Mouse (Mus musculus) liver, embryonic 15.5 days (tissue): ENCODE results near the gene Thnsl1. TPM values are rescaled to one million over a fixed set of nuclear protein-coding genes. Genes with fewer than 3 reads are reported as not detected.
A peak's percentile ranks its signal among the peaks of the same experiment; 100 is the strongest.
"Not testable (repeated sequence)": the region's sequence is repeated elsewhere in the genome, so short reads cannot be mapped to it uniquely, and the experiment has no call there.

Experiments used
- ATAC-seq: fragments of 200-750 bp; cut with Nextera tagmentation; 2 replicates; pipeline ENCODE4 v1.8.0; 2017; ENCODE audit warnings: moderate number of reproducible peaks, mild to moderate bottlenecking, moderate library complexity; ENCODE audit not compliant: insufficient read depth
- H3K27ac ChIP-seq: fragments of 300-500 bp; sonication (generic); replicated peaks from 2 replicates; pipeline ENCODE4 v1.5.1; 2015; ENCODE audit warnings: mild to moderate bottlenecking, inconsistent platforms
- H3K27me3 ChIP-seq: fragments of 300-500 bp; sonication (generic); 2 replicates; pipeline ENCODE4 v1.6.1; 2015; ENCODE audit warnings: mild to moderate bottlenecking, inconsistent platforms
- H3K36me3 ChIP-seq: fragments of 300-500 bp; sonication (generic); replicated peaks from 2 replicates; pipeline ENCODE4 v1.6.1; 2015; ENCODE audit warnings: moderate library complexity, mild to moderate bottlenecking, inconsistent platforms
- H3K4me1 ChIP-seq: fragments of 300-500 bp; sonication (generic); replicated peaks from 2 replicates; pipeline ENCODE4 v1.6.1; 2015; ENCODE audit warnings: inconsistent platforms
- H3K4me2 ChIP-seq: fragments of 300-500 bp; sonication (generic); 2 replicates; pipeline ENCODE4 v1.6.1; 2015; ENCODE audit warnings: moderate library complexity, mild to moderate bottlenecking, inconsistent platforms
- H3K4me3 ChIP-seq: fragments of 300-500 bp; sonication (generic); replicated peaks from 2 replicates; pipeline ENCODE4 v1.5.1; 2015; ENCODE audit warnings: mild to moderate bottlenecking, inconsistent platforms
- H3K9ac ChIP-seq: fragments of 300-500 bp; sonication (generic); 2 replicates; pipeline ENCODE4 v1.6.1; 2015; ENCODE audit warnings: moderate library complexity, mild to moderate bottlenecking, inconsistent platforms
- H3K9me3 ChIP-seq: fragments of 300-500 bp; sonication (generic); replicated peaks from 2 replicates; pipeline ENCODE4 v1.6.1; 2016; ENCODE audit warnings: inconsistent platforms
- WGBS: fragments of 180-500 bp; shearing (Covaris S2); methylation state at CpG from one replicate; pipeline ENCODE4 v1.1.7; 2015; ENCODE audit warnings: mixed read lengths; ENCODE audit not compliant: insufficient replicate concordance; 5-methylcytosine and 5-hydroxymethylcytosine counted together
- polyA plus RNA-seq: library from polyadenylated mRNA; unstranded; fragments of >200 nt; fragmentation: Nextera tagmentation; extraction: Ambion mirVana; gene quantifications from 2 replicates; pipeline ENCODE4 v1.2.1, GENCODE M21; 2015

Gene Thnsl1
- polyA plus RNA-seq, 1 experiment from 2014 or later = 2.1 TPM

GRCm38 (mm10) chr2:21236846-21237245 lies 31.3 kb downstream of the Thnsl1 start:
- H3K4me3 ChIP-seq = no peak overlapping the region
- H3K9ac ChIP-seq = no peak overlapping the region
- H3K36me3 ChIP-seq = no peaks in the 10 kb centered on the region
- WGBS = 25% methylated on average over 5 of the region's 5 CpGs
- H3K9me3 ChIP-seq = no peaks in the 10 kb centered on the region
- no peak overlapping the region for H3K4me2 ChIP-seq
- H3K27me3 ChIP-seq = no peaks in the 10 kb centered on the region
- no peak for ATAC-seq
- no peak overlapping the region for H3K27ac ChIP-seq
- peaks cover 21% of the 10 kb centered on the region for H3K4me1 ChIP-seq

GRCm38 (mm10) chr2:21244104-21244503 lies 38.6 kb downstream of the Thnsl1 start:
- not testable (repeated sequence) for H3K4me2 ChIP-seq, H3K27me3 ChIP-seq, H3K36me3 ChIP-seq, H3K4me1 ChIP-seq, H3K4me3 ChIP-seq, H3K9ac ChIP-seq, H3K27ac ChIP-seq, H3K9me3 ChIP-seq, ATAC-seq
- WGBS = 50% methylated on average over 4 of the region's 6 CpGs

DNA sequence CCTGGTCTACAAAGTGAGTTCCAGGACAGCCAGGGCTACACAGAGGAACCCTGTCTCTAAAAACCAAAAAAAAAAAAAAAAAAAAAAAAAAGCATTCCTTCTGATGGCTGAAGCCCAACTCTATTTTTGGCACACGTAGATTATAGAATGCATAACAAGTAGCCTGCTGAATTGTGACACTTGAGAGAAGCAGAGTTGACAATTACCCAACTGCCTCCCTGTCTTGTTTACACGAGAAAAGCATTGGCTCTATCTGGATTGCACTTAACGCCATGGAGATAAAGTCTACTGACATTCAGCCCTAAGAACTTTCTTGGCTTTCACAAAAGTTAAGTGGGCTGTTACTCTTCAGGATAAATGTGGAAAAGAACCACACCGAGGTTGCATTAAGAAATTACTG lies 39.5 kb downstream of the Thnsl1 start:
- Histone ChIP-seq H3K36me3 (no peaks in the 10 kb centered on the region), H3K4me1 (no peaks in the 10 kb centered on the region), H3K27me3 (no peaks in the 10 kb centered on the region), H3K9me3 (no peaks in the 10 kb centered on the region), H3K9ac (no peak overlapping the region), H3K27ac (no peak overlapping the region), H3K4me2 (no peak overlapping the region), H3K4me3 (no peak overlapping the region)
- no peak for ATAC-seq
- 50% methylated on average over 4 of the region's 4 CpGs for WGBS

DNA sequence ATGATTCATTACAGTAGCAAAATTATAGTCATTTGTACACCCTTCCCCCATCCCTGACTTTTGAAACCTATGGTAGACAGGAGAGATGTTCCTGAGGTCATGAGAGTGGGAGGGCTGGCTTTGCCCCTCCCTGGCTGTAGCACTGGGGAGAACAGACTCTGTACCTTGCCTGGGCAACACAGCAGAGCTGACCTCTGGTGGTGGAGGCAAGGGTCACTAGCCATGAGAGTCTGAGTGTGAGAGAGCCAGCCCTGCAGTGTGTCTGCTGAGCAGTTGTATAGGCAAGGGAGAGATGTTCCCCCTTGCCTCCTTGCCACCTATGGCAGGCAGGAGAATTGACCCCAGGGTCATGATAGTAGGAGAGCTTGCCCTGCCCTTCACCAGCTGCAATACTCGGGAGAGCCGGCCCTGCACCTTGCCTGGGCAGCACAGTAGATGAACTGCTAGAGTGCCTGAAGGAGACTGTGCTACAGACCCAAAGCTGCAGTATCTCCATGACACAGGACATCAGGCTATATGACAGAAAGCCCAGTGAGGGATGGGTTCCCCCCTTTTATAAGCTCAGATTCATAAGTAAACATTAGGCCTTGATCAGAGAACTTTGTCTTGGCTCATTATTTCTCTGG lies 40.1 kb downstream of the Thnsl1 start:
- peak; percentile 93 for ATAC-seq
- WGBS = 43% methylated on average over 2 of the region's 2 CpGs
- Histone ChIP-seq H3K4me2 (no peak overlapping the region), H3K27ac (no peak overlapping the region), H3K4me3 (no peak overlapping the region), H3K9me3 (no peaks in the 10 kb centered on the region), H3K36me3 (no peaks in the 10 kb centered on the region), H3K4me1 (no peaks in the 10 kb centered on the region), H3K27me3 (no peaks in the 10 kb centered on the region), H3K9ac (no peak overlapping the region)

- Histone ChIP-seq H3K4me3 (no peak overlapping the region), H3K9ac (no peak overlapping the region), H3K27me3 (no peaks in the 10 kb centered on the region), H3K4me2 (no peak overlapping the region), H3K9me3 (no peaks in the 10 kb centered on the region), H3K36me3 (no peaks in the 10 kb centered on the region), H3K4me1 (no peaks in the 10 kb centered on the region), H3K27ac (no peak overlapping the region)
- ATAC-seq = no peak
- WGBS = 55% methylated on average over 3 of the region's 3 CpGs
Measured at GRCm38 (mm10) chr2:21253644-21254043, 48.1 kb downstream of the Thnsl1 start.

- Histone ChIP-seq H3K36me3 (no peaks in the 10 kb centered on the region), H3K4me1 (no peaks in the 10 kb centered on the region), H3K4me3 (no peak overlapping the region), H3K9ac (no peak overlapping the region), H3K27ac (no peak overlapping the region), H3K9me3 (no peaks in the 10 kb centered on the region), H3K27me3 (no peaks in the 10 kb centered on the region), H3K4me2 (no peak overlapping the region)
- ATAC-seq = no peak
Measured at GRCm38 (mm10) chr2:21254308-21254707, 48.8 kb downstream of the Thnsl1 start.

DNA sequence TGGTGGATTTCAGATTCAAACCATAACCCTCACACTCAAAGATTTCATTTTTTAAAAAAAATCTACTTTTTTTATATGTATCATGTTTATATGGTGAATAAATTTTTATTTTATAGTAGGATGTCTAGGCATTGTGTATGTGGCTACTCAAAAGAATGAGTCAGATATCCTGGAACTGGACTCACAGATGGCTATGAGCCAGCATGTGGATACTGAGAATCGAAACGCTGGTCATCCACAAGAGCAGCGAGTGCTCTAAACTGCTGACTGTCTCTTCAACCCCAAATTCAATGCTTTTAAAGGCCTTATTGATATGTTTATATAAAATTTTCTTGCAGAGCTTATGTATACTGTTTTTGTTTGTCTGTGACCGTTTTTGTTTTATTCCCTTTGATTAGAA lies 52.8 kb downstream of the Thnsl1 start:
- Histone ChIP-seq H3K27me3 (no peaks in the 10 kb centered on the region), H3K9ac (no peak overlapping the region), H3K36me3 (no peaks in the 10 kb centered on the region), H3K4me2 (no peak overlapping the region), H3K4me3 (no peak overlapping the region), H3K27ac (no peak overlapping the region), H3K4me1 (no peaks in the 10 kb centered on the region), H3K9me3 (no peaks in the 10 kb centered on the region)
- WGBS = 65% methylated on average over 4 of the region's 4 CpGs
- ATAC-seq = no peak

- WGBS = 46% methylated on average over 5 of the region's 5 CpGs
- H3K4me2 ChIP-seq = no peak overlapping the region
- no peaks in the 10 kb centered on the region for H3K4me1 ChIP-seq
- H3K36me3 ChIP-seq = no peaks in the 10 kb centered on the region
- H3K9me3 ChIP-seq = no peaks in the 10 kb centered on the region
- peak; percentile 74 for ATAC-seq
- H3K4me3 ChIP-seq = no peak overlapping the region
- H3K27me3 ChIP-seq = no peaks in the 10 kb centered on the region
- H3K27ac ChIP-seq = peak overlapping the region; percentile 24; the same call in 1 of the 2 replicates
- H3K9ac ChIP-seq = no peak overlapping the region
Measured at GRCm38 (mm10) chr2:21259081-21259480, 53.6 kb downstream of the Thnsl1 start.

DNA sequence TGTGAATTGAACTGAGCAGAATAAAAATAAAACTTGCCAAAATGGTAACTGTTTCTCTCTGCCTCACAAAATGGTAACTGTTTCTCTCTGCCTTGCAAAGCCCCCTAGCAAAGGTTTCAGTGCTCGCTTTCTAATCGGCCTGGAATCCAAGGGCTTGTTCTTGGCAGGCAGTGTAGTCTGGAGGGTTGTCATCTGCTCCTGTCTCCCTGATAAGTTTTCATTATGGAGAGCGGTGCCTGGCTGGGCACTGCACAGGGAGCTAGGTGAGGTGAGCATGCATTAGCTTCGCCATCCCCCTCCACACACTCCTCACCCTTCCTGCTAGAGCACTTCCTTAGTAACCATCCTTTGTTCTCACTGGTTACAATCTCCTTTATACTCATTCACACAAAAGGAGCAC lies 54.5 kb downstream of the Thnsl1 start:
- Histone ChIP-seq H3K9ac (no peak overlapping the region), H3K27me3 (no peaks in the 10 kb centered on the region), H3K36me3 (no peaks in the 10 kb centered on the region), H3K4me3 (no peak overlapping the region), H3K4me1 (no peaks in the 10 kb centered on the region), H3K4me2 (no peak overlapping the region), H3K9me3 (no peaks in the 10 kb centered on the region), H3K27ac (no peak overlapping the region)
- WGBS = 62% methylated on average over 4 of the region's 4 CpGs
- ATAC-seq = no peak

DNA sequence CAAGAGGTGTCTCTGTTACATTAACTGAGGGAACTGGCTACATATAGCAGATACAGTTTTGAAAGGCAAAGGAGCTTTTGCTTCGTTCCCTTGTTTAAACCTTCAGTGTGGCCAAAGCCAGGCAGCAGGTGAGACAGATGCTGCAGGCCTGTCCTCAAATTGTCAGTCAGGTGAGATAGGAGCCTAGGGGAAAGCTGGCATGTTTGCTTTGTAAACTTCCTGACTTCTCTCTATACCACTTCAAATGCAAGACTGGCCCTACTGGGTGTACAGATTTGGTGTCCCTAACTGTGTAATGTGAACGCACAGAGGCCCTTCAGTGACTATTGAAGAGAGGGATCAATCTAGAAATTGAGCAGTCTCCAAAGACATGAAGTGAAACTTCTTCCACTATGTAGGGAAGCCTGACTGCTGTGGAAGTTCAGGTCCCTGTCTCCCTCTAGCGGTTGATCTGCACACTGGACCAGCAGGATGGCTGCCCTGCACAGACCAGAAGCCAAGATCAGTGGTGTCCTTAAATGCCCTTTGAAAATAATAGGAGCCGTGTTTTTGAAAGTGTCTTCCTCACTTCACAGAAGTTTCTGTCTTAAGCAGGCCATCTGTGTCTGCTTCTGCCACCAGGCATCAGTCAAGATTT lies 56.0 kb downstream of the Thnsl1 start:
- no peaks in the 10 kb centered on the region for H3K36me3 ChIP-seq
- WGBS = 11% methylated on average over 4 of the region's 4 CpGs
- H3K4me3 ChIP-seq = no peak overlapping the region
- no peak overlapping the region for H3K4me2 ChIP-seq
- no peaks in the 10 kb centered on the region for H3K27me3 ChIP-seq
- H3K9ac ChIP-seq = no peak overlapping the region
- no peaks in the 10 kb centered on the region for H3K4me1 ChIP-seq
- no peak for ATAC-seq
- no peaks in the 10 kb centered on the region for H3K9me3 ChIP-seq
- no peak overlapping the region for H3K27ac ChIP-seq

GRCm38 (mm10) chr2:21264031-21264430 lies 58.5 kb downstream of the Thnsl1 start:
- H3K9me3 ChIP-seq = no peaks in the 10 kb centered on the region
- WGBS = 64% methylated on average over 4 of the region's 4 CpGs
- no peak overlapping the region for H3K4me3 ChIP-seq
- H3K4me2 ChIP-seq = no peak overlapping the region
- no peaks in the 10 kb centered on the region for H3K27me3 ChIP-seq
- no peak overlapping the region for H3K9ac ChIP-seq
- no peaks in the 10 kb centered on the region for H3K36me3 ChIP-seq
- ATAC-seq = no peak
- no peaks in the 10 kb centered on the region for H3K4me1 ChIP-seq
- H3K27ac ChIP-seq = no peak overlapping the region
